Mouse (Mus musculus): ENCODE results near the gene Zfp609.

Gene Zfp609

DNA sequence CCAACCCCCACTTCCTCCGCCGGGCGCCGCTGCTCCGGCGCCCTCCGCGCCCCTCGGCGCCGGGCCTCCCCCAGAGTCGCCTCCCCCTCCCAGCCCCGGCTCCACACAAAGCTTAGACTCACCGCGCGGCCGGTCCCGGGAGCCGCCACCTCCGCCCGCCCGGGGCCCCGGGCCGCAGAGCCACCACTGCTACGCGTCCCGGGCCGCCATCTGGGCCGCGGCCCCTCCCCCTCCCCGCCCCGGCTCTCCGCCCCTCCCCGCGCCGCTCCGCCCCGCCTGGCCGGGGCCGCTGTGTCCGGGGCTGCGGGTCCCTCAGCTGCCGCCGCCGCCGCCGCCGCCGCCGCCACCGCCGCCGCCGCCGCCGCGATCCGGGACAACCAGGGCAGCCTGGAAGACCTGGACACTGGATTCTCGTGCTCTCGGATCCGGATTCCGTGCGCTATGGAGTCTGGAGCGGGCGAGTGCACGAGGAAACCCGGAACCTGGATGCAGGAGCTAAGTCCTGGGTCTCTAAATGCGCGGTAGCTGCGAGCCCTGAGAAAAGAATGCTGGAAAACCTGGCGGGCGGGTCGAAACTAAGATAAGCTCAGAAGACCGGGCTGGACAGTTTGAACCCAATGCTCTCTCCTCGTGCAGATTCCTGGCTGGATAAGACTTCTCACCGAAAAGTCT lies at the start of gene Zfp609:
Gene Zfp609, minus strand, starts transcription at position 221 of the 672 bp plus-strand sequence.
- DNase-seq (ENCODE audit: low read depth, low spot score), result peak; percentile 79

DNA sequence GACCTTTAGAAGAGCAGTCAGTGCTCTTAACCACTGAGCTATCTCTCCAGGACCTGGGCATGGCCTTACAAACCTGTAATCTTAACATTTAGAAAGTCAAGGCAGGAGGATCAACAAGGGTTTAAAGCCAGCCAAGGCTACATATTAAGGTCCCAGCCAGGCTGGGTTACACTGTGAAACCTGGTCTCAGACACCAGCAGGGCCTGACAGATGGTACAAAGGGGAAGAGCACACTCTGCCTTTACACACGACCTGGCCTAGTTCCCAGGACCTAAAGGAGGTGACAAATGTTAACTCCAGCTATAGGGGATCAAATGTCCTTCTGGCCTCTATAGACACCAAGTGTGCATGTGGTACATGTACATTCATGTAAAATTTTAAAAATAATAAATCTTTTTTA lies 32.3 kb upstream of the Zfp609 start:
- DNase-seq (ENCODE audit: low read depth, low spot score), result no peak

DNA sequence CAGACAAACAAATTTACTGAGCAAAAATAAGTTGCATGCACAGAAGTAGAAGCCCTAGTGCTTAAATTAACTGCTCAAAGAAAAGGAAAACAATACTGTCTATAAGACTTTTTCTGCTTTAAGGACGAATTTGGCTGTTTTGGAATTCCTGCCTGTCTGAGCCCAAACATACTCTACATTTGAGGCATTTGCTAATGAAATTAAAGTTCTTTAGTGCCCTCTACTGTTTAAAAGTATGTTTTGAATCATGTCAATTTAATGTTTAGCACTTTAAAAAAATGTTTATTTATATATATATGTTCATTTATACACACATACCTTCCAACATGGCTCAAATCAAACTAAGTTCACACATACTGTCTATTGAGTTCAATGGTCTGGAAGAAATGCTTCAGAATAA lies 22.8 kb upstream of the Zfp609 start:
- no peak for DNase-seq (ENCODE audit: low read depth, low spot score)

DNA sequence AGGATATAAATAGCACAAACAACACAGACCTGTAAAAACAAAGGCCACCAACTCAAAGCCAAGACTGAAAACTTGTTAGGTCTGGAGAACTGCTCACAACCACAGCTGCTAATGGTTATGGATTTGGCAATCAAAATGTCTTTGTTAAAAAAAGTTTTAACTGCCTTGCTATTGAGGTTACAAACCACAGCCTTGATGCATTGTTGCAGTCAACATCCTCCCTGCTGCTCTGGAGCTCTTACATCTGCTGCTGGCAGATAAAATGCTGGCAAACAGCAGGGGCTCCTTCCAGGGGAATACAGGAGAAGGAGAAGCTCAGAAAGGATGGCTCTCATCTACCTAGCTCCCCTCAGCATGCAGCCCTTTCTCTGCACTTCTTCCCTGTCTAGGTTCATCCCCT lies 20.8 kb upstream of the Zfp609 start:
- DNase-seq (ENCODE audit: low read depth, low spot score), result no peak

DNA sequence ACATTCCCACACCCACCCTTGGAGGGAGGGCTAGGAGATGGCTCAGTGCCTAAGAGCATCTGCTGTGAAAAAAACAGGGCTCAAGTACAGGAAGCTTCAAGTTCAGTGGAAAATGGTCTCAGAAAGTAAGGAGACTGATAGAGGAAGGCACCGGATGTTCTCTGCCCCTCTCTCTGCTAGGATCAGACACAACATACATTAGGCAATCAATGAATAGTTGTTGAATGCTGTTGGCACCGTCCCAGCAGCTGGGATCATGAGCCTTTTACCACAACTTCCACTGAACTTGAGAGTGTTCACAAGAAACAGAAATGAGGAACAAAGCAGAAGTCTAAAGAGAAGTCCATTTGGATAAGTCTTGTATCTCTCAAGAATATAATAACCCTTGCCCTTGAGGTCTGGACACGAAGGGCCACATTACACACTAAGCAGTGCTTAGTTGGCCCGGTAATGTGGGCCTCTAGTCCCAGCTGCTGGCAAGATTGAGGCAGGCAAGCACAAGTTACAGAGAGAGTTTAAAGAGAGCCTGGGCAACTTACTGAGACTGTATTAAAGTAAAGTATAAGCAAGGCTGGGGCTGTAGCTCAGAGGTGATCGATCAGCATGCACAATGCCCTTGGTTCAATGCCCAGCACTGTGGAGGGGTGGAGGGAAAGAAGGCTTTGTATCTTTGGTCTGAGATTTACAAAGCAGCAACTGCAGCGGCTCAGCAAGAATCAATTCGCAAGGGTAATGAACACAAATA lies 17.2 kb upstream of the Zfp609 start:
- DNase-seq (ENCODE audit: low read depth, low spot score), result peak; percentile 11

DNA sequence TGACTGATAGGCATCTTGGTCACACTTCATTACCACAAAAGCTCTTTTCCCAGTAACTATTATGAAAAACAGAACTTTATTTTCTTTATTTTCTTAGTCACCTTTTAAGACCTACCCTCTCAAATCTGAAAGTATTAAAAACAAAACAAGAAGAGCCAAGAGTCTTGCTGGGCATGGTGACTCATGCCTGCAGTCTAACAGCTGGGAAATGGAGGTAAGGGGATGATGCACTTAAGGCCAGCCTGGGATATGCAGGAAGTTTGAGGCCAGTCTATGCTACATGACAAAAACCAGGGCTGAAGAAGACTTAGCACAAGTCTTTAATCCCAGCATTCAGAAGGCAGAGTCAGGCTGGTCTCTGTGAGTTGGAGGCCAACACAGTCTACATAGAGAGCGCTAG lies 12.5 kb upstream of the Zfp609 start:
- DNase-seq (ENCODE audit: low read depth, low spot score), result no peak

DNA sequence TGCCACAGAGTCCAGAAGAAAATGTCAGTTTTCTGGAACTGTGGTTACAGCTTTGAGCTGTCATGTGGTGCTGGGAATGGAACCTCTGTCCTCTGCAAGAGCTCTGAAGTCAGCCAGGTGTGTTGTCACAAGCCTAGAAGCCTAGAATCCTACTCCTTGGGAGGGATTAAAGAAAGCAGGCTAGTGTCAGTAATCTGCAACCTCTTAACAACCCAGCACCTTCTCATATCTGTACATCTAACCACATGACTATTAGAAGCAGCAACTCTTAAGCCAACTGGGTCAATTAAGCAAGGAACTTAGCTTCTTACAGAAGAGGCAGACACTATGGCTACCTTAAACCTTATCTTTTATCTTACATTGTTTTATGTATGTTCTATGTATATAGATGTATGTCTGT lies 9.6 kb upstream of the Zfp609 start:
- no peak for DNase-seq (ENCODE audit: low read depth, low spot score)

DNA sequence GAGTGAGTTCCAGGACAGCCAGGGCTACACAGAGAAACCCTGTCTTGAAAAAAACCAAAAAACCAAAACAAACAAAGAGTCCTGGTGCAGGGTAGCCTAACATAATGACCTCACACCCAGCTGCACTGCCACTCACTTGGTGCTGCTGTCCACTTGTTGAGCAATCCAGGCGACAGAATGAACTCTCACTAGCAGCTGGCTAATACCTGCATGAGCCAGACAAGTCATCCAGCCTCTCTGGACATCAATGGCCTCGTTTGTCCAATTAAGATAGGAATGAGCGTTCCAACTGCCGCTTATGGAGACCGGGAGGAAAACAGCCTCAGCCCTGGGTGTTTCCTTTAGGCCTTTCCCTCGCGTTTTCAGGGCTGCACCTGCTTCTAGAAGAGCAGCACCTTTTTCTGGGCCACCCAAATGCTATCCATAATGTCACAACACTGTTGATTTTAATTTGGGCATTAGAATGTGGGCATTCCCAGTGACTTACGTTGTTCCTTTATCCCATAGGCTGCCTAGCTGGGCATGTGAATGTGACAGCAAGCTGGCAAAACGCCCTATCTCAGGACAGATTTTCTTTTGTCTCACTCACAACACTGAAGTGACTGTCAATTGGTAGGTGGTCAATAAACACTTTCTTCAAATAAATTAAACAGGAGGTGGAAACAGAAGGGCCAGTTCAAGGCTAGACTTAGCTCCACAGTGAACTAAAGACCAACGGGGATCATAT lies 7.4 kb upstream of the Zfp609 start:
- no peak for DNase-seq (ENCODE audit: low read depth, low spot score)

DNA sequence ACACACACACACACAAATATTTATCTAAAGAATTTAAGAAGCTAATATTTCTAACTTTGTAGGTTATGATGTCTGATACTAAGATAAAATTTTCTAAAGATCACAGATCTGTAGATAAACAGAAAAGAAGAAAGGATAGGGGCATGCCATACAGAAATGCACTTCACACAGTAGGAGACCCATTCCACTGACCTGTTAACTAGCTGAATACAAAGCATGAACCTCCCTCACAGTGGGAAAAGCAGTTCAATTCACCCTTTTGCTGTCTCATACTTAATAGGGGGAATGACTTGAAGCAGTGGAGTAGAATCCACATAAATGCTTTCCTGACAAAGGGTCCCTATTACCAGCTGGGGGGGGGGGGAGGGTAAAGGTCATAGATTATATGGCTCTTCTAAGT lies 6.3 kb upstream of the Zfp609 start:
- DNase-seq (ENCODE audit: low read depth, low spot score), result no peak

DNA sequence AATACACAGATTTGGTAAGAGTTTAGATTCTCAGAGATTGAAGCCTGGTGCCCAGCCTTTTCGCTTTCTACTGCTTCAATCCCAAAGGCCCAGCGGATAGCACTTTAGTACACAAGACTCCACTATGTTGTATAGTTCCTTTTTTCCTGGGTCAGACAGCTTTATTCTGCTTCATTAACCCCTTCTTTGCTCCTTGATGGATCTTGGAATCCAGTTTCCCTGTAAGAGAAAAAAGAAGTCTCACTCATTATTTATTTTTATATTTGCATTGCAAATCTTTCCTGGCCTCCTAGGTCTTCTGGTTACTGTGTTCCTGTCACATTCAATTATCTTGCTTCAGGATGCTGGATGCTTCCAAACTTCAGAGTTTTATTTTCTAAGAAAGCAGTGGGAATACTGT lies 5.9 kb upstream of the Zfp609 start:
- no peak for DNase-seq (ENCODE audit: low read depth, low spot score)

DNA sequence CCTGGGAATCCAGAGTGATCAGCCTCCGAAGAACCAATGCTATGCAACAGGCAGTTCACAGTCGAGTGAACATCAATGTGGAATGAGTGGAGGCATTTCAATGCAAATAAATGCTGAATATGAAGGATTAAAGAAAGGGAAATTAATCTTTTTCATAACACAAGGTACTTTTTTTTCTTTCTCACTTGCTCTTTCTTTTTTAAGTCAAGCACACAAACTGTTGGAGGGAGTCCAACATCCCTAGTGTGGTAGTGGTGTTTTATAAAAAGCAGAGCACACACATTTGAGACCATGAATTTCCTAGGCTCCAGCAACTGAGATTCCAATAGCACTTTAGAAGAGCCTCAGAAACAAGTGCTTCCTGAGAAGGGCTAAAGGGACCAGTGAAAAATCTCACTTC lies 4.7 kb upstream of the Zfp609 start:
- no peak for DNase-seq (ENCODE audit: low read depth, low spot score)

DNA sequence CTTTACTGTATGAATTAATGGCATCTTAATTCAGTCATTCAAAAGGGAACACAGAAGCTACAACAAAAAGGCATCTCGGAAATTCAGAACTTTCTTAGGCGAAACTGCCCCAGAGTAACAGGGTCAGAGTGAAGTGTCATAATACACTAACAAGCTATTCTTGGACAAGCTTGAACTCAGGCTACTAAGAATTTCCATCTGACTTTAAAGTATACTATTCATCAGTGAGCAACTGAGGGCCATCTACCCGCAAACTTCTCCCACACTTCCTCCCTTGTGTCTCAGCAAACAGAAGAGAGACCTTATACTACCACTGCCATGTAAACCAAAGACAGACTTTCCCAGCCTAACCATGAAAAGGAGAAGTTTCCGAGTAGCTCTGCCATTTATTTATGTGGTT lies 3.8 kb upstream of the Zfp609 start:
- DNase-seq (ENCODE audit: low read depth, low spot score), result no peak

DNA sequence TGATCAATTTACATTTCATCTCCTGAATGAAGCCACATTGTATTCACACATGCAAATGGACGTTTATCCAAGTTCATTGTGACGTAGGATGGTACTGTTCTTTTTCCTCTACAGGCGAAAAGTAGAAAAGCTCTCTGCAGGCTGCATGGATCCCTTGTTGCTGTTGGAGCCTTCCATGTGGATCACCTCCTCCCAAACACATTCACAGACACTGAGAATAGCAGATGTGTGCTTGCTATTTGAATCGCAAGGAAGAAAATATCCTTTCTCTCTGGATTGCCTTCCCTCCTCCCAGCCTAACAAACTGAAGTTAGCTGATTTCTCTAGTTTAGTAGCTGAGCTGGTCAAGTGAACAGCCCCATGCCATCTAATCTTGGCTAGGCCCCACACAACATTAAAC lies 2.9 kb upstream of the Zfp609 start:
- no peak for DNase-seq (ENCODE audit: low read depth, low spot score)

DNA sequence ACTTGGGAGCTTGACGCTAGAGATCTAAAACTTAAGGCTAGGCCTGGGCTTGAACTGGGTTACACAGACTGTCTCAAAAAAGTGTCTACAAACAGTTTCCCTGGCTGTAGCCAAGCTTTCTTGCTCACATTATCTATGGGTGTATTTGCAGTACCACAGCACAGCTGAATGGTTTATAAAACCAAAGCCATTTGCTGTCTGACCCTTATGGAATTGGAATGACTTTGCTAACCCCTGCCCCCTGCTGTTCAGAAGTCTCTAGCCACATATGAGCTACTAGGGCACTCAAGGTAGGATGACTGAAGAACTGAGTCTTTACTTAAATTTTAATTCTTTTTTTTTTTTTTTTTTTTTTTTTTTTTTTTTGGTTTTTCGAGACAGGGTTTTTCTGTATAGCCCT lies 2.0 kb upstream of the Zfp609 start:
- DNase-seq (ENCODE audit: low read depth, low spot score), result peak; percentile 36

DNA sequence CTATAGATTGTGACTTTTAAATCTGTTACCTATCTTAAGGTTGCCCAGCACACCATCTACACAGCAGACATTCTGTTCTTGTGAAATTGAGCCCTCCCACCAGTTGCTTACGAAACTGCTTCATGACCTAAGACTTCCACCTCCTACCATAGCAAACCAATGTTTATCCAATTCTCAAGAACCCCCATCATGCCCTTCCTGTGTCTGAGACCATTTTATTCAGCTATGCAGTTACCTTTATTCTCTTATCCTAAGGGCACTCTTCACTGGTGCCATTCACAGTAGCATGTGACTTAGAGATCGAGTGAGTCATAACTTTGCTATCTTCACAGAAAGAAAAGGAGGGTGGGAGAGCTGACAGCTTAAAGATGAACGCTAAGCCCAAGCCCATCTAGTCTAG lies 1.1 kb upstream of the Zfp609 start:
- DNase-seq (ENCODE audit: low read depth, low spot score), result no peak

DNA sequence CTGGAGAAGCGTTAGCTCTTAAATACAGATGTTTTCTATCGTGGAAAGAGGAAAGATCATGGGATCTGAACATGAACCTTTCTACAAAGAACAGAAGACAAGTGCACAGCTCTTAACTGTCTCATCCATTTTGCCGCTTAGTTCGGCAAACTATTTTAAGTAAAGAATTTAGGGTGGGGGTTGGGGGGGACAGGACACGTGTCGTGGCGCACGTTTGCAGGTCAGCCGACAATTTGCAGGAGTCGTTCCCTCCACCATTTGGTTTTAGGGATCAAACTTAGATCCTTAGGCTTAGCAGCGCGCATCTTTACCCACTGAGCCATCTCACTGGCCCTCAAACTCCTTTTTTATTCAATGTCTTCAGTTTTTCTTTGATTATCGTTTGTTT lies 646 bp upstream of the Zfp609 start:
- DNase-seq (ENCODE audit: low read depth, low spot score), result no peak

DNA sequence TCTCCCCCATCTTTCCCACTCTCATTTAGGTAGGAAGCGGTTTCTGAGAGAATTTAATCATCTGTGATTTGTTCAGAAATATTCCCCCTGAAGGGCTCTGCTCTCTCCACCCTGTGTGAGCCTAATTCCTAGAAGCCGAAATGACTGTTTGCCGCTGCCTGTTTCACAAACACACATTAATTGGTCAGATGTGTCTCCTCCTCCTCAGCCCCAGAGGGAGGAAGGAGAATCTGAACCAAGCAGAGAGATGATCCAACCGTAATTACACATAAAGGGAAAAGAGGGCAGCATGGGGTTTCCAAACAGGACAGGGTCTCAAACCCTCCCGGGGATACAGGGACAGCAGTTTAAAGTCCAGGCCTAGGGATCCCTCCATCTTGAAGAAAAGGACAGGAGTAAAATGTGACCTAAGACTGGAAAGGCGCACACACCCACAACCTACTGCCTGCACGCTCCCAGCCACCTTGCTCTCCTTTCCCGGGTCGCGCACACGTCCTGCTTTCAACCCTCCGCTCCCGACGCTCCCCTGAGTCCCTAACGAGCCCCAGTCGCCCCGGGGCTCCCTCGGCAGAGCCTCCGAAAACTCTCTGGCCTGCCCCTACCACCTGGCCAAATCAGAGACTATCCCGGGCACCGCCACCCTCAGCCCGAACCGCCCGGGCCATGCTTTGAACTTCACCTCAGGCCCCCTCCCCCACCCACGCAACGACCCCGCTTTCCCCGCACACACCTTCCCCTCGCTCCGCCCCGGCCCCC lies 598 bp downstream of the Zfp609 start:
- peak; percentile 36 for DNase-seq (ENCODE audit: low read depth, low spot score)

DNA sequence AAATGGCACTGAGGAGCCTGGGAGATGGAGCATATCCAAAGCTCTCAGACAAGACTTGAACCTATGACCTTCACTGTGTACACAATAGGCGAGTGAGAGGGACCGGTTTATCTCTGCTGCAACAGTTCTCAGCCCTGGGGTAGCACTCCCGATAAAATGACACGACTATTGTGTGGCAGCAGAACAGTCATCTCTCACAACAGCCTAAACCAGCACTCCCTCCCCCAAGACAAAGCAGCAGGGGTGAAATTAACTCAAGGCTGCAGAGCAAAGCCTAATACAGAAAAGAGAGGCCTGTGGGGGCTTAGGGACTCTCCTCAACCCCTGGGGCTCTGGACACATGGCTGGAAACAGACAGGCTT lies 1.2 kb downstream of the Zfp609 start:
- no peak for DNase-seq (ENCODE audit: low read depth, low spot score)

DNA sequence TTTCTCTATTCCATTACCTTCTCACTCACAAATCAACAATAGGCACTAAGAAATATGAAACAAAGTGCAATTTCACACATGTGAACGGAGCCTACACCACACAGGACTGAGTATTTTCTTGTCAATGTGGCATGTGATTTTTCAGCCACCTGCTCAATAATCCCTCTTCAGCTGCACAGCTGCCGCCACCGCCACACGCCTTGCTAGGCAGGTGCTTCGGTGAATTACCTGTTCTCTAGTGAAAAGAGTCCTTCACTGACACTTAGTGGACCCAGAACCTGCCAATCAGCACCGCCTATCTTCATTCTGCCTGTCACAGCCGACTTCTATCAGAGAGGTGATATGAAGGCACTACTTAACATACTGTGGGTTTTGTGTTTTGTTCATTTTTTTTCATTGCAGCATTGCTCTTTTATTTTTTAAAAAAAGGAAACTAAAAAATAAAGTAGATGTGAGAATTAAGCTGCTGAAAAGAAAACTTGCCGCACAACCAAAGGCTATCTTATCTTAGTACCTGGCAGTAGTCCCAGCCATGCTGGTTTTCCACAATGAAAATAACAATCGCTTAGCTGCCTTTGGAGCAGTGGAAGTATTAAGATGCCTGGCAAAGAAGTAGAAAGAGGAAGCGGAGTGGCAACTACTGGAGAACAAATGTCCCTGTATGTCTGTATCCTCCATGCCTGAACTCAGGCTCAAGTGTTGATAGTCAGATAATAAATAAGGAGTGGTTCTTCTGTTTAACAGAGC lies 3.5 kb downstream of the Zfp609 start:
- DNase-seq (ENCODE audit: low read depth, low spot score), result no peak

DNA sequence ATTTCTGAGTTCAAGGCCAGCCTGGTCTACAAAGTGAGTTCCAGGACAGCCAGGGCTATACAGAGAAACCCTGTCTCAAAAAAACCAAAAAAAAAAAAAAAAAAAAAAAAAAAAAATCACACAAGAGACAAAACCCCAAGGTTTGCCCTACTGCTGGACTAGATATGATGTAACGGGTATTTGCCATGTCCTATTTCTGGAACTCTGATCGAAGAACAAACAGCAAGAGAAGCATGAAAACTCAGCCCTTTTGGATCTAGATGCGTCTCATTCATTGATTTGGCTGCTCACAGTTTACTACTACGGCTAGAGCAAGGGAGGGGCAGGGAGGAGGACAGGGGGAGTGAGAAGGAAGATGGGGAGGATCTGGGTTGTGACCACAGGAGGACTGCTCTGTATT lies 5.4 kb downstream of the Zfp609 start:
- DNase-seq (ENCODE audit: low read depth, low spot score), result no peak

DNA sequence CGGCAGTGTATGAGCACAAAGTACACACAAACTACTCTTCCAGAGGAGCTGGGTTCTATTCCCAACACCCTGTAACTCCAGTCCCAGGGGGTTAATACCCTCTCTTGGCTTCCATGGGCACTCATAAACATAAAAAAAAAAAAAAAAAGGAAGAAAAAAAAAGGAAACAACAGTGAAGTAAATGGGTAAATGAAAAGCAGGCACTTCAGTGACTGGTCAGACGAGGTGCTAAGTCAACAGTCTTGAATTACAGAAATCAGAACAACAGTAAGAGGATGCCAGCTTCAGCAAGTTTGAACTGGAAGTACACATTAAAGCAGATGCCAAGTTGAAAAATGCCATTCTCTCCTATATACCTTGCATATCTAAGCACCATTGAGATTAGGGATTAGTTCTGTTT lies 7.1 kb downstream of the Zfp609 start:
- no peak for DNase-seq (ENCODE audit: low read depth, low spot score)

DNA sequence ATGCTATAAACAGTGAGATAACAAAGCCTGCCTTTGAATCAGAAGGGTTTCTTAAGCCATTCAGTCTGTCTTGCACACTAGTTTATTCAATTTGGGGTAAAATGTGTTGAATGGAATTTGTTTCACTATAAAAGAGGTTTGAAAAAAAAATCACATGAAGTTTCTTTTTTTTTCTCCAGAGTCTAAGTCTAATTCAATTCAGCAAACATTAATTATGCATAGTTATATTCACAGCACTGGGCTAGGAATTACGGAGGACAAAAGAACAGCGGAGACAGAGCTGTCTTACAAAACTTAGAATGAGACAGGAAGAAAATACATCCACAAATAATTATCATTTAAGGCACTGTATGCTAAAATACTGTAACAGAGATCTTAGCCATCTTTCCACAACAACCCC lies 9.0 kb downstream of the Zfp609 start:
- DNase-seq (ENCODE audit: low read depth, low spot score), result no peak

All from skeletal muscle tissue, adult 2 months (tissue).